Mouse (Mus musculus) hindbrain, embryonic 14.5 days (tissue): ENCODE data around the gene Exoc4. TPM values are rescaled to one million over a fixed set of nuclear protein-coding genes. Genes with fewer than 3 reads are reported as not detected.

ENCODE experiments used
- ATAC-seq: fragments of 200-750 bp; cut with Nextera tagmentation; 2 replicates; pipeline ENCODE4 v1.8.0; 2017; ENCODE audit warnings: moderate number of reproducible peaks, mild to moderate bottlenecking, moderate TSS enrichment, moderate library complexity; ENCODE audit not compliant: low FRiP score
- DNase-seq: peaks from one replicate; pipeline ENCODE4 v3.0.0-alpha.2; 2015; ENCODE audit warnings: low spot score
- H3K27ac ChIP-seq: fragments of 300-500 bp; sonication (generic); 2 replicates; pipeline ENCODE4 v1.5.1; 2014; ENCODE audit warnings: mild to moderate bottlenecking, moderate library complexity
- H3K27me3 ChIP-seq: fragments of 300-500 bp; sonication (generic); 2 replicates; pipeline ENCODE4 v1.6.1; 2014; ENCODE audit warnings: mild to moderate bottlenecking, low read length, mixed read lengths; ENCODE audit not compliant: control insufficient read depth, insufficient read depth
- H3K36me3 ChIP-seq: fragments of 300-500 bp; sonication (generic); replicated peaks from 2 replicates; pipeline ENCODE4 v1.6.1; 2014; ENCODE audit not compliant: control insufficient read depth, insufficient read depth
- H3K4me1 ChIP-seq: fragments of 300-500 bp; sonication (generic); replicated peaks from 2 replicates; pipeline ENCODE4 v1.6.1; 2014; ENCODE audit warnings: antibody characterized with exemption, low read length, mixed read lengths; ENCODE audit not compliant: control insufficient read depth, insufficient read depth
- H3K4me2 ChIP-seq: fragments of 300-500 bp; sonication (generic); replicated peaks from 2 replicates; pipeline ENCODE4 v1.6.1; 2014; ENCODE audit warnings: mild to moderate bottlenecking, moderate library complexity
- H3K4me3 ChIP-seq: fragments of 300-500 bp; sonication (generic); replicated peaks from 2 replicates; pipeline ENCODE4 v1.5.1; 2014; ENCODE audit warnings: mild to moderate bottlenecking, low read length
- H3K9ac ChIP-seq: fragments of 300-500 bp; sonication (generic); 2 replicates; pipeline ENCODE4 v1.6.1; 2014
- H3K9me3 ChIP-seq: fragments of 300-500 bp; sonication (generic); 2 replicates; pipeline ENCODE4 v1.6.1; 2016; ENCODE audit warnings: low read length; ENCODE audit not compliant: control insufficient read depth
- WGBS: fragments of 180-500 bp; shearing (Covaris S2); extraction: QIAGEN DNeasy Blood & Tissue Kit; methylation state at CpG from one replicate; pipeline ENCODE4 v1.1.7; 2014; 5-methylcytosine and 5-hydroxymethylcytosine counted together
- polyA plus RNA-seq: library from polyadenylated mRNA; unstranded; fragments of >200 nt; fragmentation: Nextera tagmentation; extraction: Ambion mirVana; gene quantifications from 2 replicates; pipeline ENCODE4 v1.2.1, GENCODE M21; 2014

Exoc4 gene
- polyA plus RNA-seq, result 30.1 and 34.7 TPM in 2 replicates

DNA sequence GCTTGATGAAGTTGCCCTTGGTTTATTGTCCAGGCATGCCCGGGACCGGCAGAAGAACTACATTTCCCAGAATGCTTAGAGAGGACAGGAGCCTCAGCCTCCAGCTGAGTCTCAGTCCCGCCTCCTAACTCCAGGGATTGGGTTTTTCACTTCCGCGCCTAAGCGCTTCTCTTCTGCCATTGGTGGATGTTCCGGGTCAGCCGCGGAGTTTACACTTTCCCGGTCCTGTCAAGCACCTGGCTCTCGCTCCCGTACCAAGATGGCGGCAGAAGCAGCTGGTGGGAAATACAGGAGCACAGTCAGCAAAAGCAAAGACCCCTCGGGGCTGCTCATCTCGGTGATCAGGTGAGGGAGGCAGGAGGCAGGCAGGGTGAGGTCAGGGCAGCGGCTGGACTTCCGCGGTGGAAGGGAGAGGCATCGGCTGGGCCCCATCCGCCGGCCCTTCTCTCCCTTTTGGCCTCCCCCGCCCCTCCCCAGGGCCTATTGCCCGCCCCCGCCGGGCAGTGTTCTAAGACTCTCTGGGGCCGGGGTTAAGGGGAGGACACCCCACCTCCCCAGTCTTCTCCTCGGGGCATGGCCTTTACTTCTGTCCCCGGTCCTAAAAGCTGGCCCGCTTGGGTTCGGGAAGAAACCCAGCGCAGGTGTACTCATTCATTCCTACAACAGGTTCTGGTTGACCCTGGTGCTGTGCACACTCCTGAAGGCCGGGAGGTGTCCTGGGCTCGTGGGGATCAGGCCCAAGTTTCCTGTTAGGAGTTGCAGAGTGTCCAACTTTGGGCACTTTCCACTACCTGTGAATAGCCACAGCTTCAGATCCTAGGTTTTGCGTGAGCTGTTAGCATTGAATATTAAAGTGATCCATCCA lies at the start of gene Exoc4:
Gene Exoc4, plus strand, starts transcription at position 192 of the 865 bp plus-strand sequence.
- peak within 1 kb of the TSS; percentile 88 for H3K4me2 ChIP-seq
- no peaks in the 10 kb centered on the region for H3K36me3 ChIP-seq
- peak; percentile 95 for DNase-seq
- WGBS, result 3% methylated on average over 32 of the region's 34 CpGs
- peak within 1 kb of the TSS; percentile 76 for H3K27ac ChIP-seq
- peak within 1 kb of the TSS; percentile 95 for H3K4me3 ChIP-seq
- H3K27me3 ChIP-seq, result no peaks in the 10 kb centered on the region
- peak; percentile 100 for ATAC-seq
- peaks cover 23% of the 10 kb centered on the region for H3K4me1 ChIP-seq
- peak within 1 kb of the TSS; percentile 95 for H3K9ac ChIP-seq
- no peaks in the 10 kb centered on the region for H3K9me3 ChIP-seq

DNA sequence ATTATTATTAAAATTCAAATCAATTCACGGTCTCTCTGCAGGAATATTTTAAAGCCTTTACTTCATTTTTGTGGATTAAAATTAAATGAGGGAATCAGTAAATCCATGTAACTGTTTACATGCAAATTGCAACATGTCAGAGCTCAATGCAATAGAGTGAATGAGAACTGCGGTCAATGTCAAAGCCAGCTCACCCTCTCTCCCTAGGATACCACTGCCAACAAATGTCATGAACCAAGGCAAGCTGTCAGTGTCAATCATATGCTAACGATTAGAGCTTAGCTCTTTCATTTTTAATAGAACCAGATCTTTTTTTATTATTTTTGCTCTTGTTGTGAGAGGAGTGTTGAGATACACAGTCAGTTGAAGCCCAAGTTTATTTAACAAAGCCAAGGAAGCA lies 30.1 kb upstream of the Exoc4 start:
- Histone ChIP-seq H3K27ac (no peak overlapping the region), H3K4me3 (no peak overlapping the region), H3K9ac (no peak overlapping the region), H3K9me3 (no peaks in the 10 kb centered on the region), H3K36me3 (no peaks in the 10 kb centered on the region), H3K4me2 (no peak overlapping the region), H3K4me1 (no peaks in the 10 kb centered on the region), H3K27me3 (no peaks in the 10 kb centered on the region)
- DNase-seq (no peak), ATAC-seq (no peak)
- WGBS, result 67% methylated on average over 3 of the region's 3 CpGs

DNA sequence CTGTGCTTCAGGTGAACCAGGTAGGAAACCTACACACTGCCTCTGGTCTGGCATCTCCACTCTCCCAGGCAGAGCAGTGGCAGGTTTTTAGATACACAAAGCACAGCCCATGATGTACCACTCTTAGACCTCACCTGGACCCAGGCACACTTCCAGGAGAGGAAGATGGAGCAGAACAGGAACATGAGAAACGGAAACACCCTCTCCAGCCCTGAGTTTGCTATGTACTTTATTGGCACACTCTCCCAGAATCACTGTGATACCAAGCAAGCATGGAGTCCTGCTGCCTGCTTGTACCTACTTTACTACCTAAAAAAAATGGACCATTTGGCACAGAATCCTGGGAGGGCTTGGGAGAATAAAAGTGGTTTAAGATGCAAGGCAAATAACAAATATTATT lies 22.2 kb upstream of the Exoc4 start:
- ATAC-seq, result no peak
- WGBS, result 65% methylated on average over 1 of the region's 1 CpGs

DNA sequence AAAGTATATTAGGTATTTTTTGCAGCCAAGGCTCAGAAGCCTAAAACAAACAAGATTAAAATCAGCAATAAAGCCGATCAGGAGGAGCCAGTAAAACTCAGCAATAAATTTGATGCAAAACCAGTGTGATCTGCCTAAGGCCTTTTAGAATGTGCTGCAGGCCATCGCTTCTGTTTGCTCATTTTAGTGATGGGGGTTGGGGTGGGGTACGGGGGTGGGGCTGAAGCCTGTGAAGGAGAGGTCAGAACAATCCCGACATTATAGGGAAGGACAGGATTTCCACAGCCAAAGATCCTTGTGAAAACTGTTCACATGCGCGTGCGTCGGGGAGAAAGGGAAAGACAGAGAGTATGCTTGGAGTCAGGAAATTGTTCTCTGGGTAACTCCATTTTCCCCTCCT lies 21.5 kb upstream of the Exoc4 start:
- Histone ChIP-seq H3K27me3 (no peaks in the 10 kb centered on the region), H3K9ac (no peak overlapping the region)
- no peak for DNase-seq

More for the DNA sequence above, 22.2 kb upstream of the Exoc4 start:
- Histone ChIP-seq H3K4me3 (no peak overlapping the region), H3K36me3 (no peaks in the 10 kb centered on the region), H3K27ac (no peak overlapping the region), H3K27me3 (no peaks in the 10 kb centered on the region), H3K4me2 (no peak overlapping the region), H3K9me3 (no peaks in the 10 kb centered on the region), H3K9ac (no peak overlapping the region), H3K4me1 (0 out of 2 replicates have a peak, but pooled peaks cover 3% of the 10 kb centered on the region)
- no peak for DNase-seq

GRCm38 (mm10) chr6:33241250-33241649 lies 7.6 kb upstream of the Exoc4 start:
- DNase-seq (no peak), ATAC-seq (no peak)
- Histone ChIP-seq H3K27ac (no peak overlapping the region), H3K36me3 (no peaks in the 10 kb centered on the region), H3K4me2 (no peak overlapping the region), H3K4me1 (no peaks in the 10 kb centered on the region), H3K9ac (no peak overlapping the region), H3K4me3 (no peak overlapping the region), H3K27me3 (no peaks in the 10 kb centered on the region), H3K9me3 (no peaks in the 10 kb centered on the region)

More for the DNA sequence above, 21.5 kb upstream of the Exoc4 start:
- H3K4me1 ChIP-seq, result 0 out of 2 replicates have a peak, but pooled peaks cover 3% of the 10 kb centered on the region
- no peak overlapping the region for H3K4me3 ChIP-seq
- H3K36me3 ChIP-seq, result no peaks in the 10 kb centered on the region
- no peak overlapping the region for H3K27ac ChIP-seq
- H3K4me2 ChIP-seq, result no peak overlapping the region
- 47% methylated on average over 8 of the region's 8 CpGs for WGBS
- no peak for ATAC-seq
- H3K9me3 ChIP-seq, result no peaks in the 10 kb centered on the region

- Histone ChIP-seq H3K36me3 (no peaks in the 10 kb centered on the region), H3K9ac (no peak overlapping the region), H3K27me3 (no peaks in the 10 kb centered on the region), H3K4me2 (no peak overlapping the region), H3K4me3 (no peak overlapping the region), H3K4me1 (0 out of 2 replicates have a peak, but pooled peaks cover 4% of the 10 kb centered on the region), H3K27ac (no peak overlapping the region), H3K9me3 (no peaks in the 10 kb centered on the region)
- ATAC-seq, result no peak
- DNase-seq, result no peak
- WGBS, result 91% methylated on average over 3 of the region's 3 CpGs
These were observed 4.3 kb upstream of the Exoc4 start for GRCm38 (mm10) chr6:33244546-33244945.

DNA sequence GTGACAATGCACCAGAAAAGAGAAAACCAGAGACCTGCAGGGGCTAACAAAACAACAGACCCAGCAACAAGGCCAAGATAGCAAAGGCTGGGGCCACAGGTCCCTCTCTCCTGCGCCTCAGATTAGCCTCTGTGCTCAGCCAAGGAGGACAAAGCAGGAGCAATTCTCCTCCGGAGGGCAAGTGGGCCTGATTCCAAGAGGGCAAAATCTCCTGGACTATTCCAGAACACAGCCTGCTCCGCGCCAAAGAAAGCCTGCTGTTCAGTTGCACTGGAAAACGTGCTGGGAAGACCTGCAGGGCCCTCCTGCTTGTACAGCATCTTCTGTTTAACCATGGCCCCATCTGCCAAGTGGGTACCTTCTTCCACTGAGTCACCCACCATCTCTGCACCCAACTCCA lies 1.7 kb upstream of the Exoc4 start:
- H3K9me3 ChIP-seq, result no peaks in the 10 kb centered on the region
- no peak overlapping the region for H3K9ac ChIP-seq
- WGBS, result 80% methylated on average over 5 of the region's 5 CpGs
- DNase-seq (no peak), ATAC-seq (no peak)
- H3K4me3 ChIP-seq, result no peak overlapping the region
- H3K27ac ChIP-seq, result no peak overlapping the region
- H3K4me2 ChIP-seq, result no peak overlapping the region
- no peaks in the 10 kb centered on the region for H3K27me3 ChIP-seq
- H3K4me1 ChIP-seq, result peaks cover 23% of the 10 kb centered on the region
- no peaks in the 10 kb centered on the region for H3K36me3 ChIP-seq

DNA sequence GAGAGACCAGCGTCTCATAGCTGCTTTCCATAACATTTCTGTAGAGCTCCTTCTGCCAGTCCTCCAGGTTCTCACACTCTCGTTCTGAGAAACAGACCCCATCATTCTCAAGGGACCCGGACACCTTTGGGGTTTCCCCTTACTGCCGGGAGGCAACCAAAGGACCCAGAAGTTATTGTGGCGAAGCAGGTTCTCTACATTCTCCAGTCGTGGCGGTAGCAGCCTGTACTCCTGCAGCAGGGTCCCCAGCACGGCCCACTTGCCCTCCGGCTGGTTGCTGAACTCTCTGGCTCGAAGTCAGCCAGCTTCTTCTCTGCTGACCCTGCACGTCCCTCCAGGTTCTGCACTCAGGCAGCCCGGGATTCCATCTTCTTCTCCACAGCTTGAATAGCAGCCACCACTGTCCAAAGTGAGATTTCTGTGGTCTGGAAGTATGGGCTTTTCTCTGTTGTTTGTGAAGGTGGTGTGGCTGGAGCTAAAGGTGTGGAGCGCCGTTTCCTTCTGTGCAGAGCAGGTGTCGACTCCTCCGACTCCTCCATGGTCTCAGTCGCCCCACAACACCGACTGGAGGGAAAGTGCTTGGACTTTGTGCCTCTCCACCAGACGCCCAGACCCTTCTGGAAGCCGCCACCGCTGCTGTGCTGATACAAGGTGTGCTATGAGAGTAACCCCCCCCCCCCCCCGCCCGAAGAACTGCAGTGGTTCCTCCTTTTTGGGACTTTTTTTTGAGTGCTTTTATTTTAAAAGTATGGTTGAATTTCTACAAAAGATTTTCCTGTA lies 1.1 kb upstream of the Exoc4 start:
- ATAC-seq, result no peak
- H3K36me3 ChIP-seq, result no peaks in the 10 kb centered on the region
- no peaks in the 10 kb centered on the region for H3K9me3 ChIP-seq
- H3K4me1 ChIP-seq, result peaks cover 23% of the 10 kb centered on the region
- no peaks in the 10 kb centered on the region for H3K27me3 ChIP-seq
- DNase-seq, result no peak
- no peak overlapping the region for H3K27ac ChIP-seq
- H3K9ac ChIP-seq, result no peak overlapping the region
- no peak overlapping the region for H3K4me2 ChIP-seq
- H3K4me3 ChIP-seq, result no peak overlapping the region
- 92% methylated on average over 23 of the region's 23 CpGs for WGBS

DNA sequence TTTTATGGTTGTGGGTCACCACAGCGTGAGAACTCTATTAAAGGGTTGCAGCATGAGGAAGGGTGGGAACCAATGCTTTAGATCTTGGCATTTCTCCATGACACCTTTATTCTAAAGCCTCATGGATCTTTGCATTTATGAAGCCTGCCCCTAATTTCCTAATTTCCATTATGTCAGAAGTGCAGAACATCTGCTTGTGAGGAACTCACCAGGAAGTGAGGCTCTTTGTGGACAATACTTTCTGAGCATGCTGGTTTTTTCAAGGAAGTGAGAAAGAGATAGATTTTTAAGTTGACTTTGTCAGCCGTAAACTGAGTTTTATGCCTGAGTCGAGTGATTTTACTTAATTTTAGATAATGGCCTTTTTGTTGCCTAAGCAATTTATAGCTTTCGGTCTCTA lies 7.8 kb downstream of the Exoc4 start:
- H3K36me3 ChIP-seq, result no peaks in the 10 kb centered on the region
- H3K4me1 ChIP-seq, result peaks cover 1% of the 10 kb centered on the region; the same call in 1 of the 2 replicates
- H3K9me3 ChIP-seq, result no peaks in the 10 kb centered on the region
- H3K4me3 ChIP-seq, result no peak overlapping the region
- H3K27me3 ChIP-seq, result no peaks in the 10 kb centered on the region
- no peak for DNase-seq
- no peak overlapping the region for H3K4me2 ChIP-seq
- H3K27ac ChIP-seq, result no peak overlapping the region
- 77% methylated on average over 4 of the region's 4 CpGs for WGBS
- H3K9ac ChIP-seq, result no peak overlapping the region
- no peak for ATAC-seq
